Mouse (Mus musculus) small intestine, adult 2 months (tissue): ENCODE measurements around the gene Ano1. TPM values are rescaled to one million over a fixed set of nuclear protein-coding genes. Genes with fewer than 3 reads are reported as not detected.

Experiments
- H3K27ac ChIP-seq: fragments of 200-500 bp; 2 replicates; pipeline ENCODE4 v1.5.1; 2012; ENCODE audit warnings: low read depth, low read length, control low read depth, inconsistent platforms; ENCODE audit not compliant: insufficient read depth
- H3K27me3 ChIP-seq: fragments of 200-500 bp; 2 replicates; pipeline ENCODE4 v1.6.1; 2012; ENCODE audit warnings: mild to moderate bottlenecking, moderate library complexity, low read length, inconsistent platforms; ENCODE audit not compliant: control insufficient read depth, insufficient read depth
- H3K36me3 ChIP-seq: fragments of 200-500 bp; 2 replicates; pipeline ENCODE4 v1.6.1; 2012; ENCODE audit warnings: mild to moderate bottlenecking, low read length, control low read depth, inconsistent platforms; ENCODE audit not compliant: control insufficient read depth, insufficient read depth
- H3K4me1 ChIP-seq: fragments of 200-500 bp; 2 replicates; pipeline ENCODE4 v1.6.1; 2012; ENCODE audit warnings: low read length, inconsistent platforms, mixed read lengths; ENCODE audit not compliant: control insufficient read depth, insufficient read depth, insufficient read length
- H3K4me3 ChIP-seq: fragments of 200-500 bp; 2 replicates; pipeline ENCODE4 v1.5.1; 2012; ENCODE audit warnings: low read depth, mild to moderate bottlenecking, control low read depth, inconsistent platforms, low read length, moderate library complexity
- CTCF ChIP-seq: fragments of 200-500 bp; IDR thresholded peaks from 2 replicates; pipeline ENCODE4 v1.5.1; 2012; ENCODE audit warnings: low read depth, mild to moderate bottlenecking, control low read depth, inconsistent platforms, low read length, moderate library complexity, mixed read lengths; ENCODE audit not compliant: insufficient replicate concordance, insufficient read length; ENCODE audit errors: extremely low read depth
- POLR2A ChIP-seq: fragments of 200-500 bp; IDR thresholded peaks from 2 replicates; pipeline ENCODE4 v1.6.1; 2012; ENCODE audit warnings: low read depth, mild to moderate bottlenecking, control low read depth, inconsistent platforms, low read length, moderate library complexity
- WGBS: fragments of 180-500 bp; shearing (Covaris S2); methylation state at CpG from one replicate; pipeline ENCODE4 v1.1.7; 2018; 5-methylcytosine and 5-hydroxymethylcytosine counted together
- polyA plus RNA-seq: library from polyadenylated mRNA; depleted of rRNA; stranded (reverse); fragments of >200 nt; gene quantifications from 2 replicates; pipeline ENCODE4 v1.2.3, GENCODE M21; 2012

Ano1 gene
- polyA plus RNA-seq, 1 experiment, result 8.9 TPM

DNA sequence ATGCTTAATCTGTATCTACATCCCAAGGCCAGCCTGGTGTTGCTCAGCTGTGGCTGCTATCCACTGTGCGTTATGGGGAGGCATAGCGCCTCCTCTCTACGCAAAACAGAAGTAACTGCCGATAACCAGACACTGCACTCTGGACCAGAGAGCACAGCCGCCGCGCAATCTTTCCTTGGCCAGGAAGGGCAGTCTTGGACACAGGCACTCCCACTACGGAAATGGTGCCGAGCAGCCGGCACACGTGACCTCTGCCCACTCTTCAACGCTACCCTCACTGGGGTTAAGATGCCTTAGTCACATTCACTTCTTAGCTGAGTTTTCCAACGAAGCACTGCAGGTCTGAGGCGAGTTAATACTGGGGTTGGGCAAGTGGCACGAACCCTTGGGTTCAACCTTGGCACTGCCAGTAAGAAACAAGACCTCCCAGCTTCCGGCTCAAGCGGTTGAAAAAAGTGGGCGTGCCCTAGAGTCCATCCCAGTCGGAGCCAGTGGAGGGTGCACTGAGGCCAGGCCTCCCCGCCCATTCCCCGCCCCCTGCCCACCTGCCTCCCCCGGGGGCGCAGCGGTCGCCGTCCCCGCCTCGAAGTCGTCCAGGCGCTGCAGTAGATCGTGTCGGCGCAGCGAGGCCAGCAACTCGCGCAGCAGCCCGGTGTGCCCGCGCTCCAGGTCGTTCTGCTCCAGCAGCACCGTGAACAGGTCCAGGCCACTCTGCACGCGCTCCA is 170.1 kb downstream of the Ano1 start:
- Histone ChIP-seq H3K27me3 (no peaks in the 10 kb centered on the region), H3K27ac (peak overlapping the region; percentile 96), H3K36me3 (peaks cover 9% of the 10 kb centered on the region), H3K4me1 (peaks cover 17% of the 10 kb centered on the region), H3K4me3 (peak overlapping the region; percentile 73)
- TF ChIP-seq CTCF (peak; percentile 76; the same call in 1 of the 2 replicates), POLR2A (no peak; the same call in 1 of the 2 replicates)
- WGBS, result under 1% methylated on average over 42 of the region's 43 CpGs

DNA sequence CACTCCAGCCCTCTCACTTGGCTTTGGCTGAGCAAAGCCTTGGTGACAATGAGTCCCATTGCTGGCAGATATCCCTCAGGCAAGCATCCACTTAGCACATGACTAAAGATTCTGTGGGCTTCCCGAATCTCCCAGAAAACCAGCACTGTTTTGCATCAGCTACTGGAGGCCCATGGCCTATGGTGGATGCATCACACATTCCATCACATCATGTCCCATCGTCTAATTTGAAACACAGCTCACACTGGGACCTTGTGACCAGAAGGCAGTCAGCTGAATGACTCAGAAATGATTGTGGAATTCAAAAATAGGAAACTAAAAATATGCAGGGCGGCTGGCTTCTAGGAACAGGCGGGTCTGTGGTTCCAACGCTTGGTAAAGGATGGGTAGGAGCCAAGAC is 173.9 kb downstream of the Ano1 start:
- 85% methylated on average over 5 of the region's 5 CpGs for WGBS

DNA sequence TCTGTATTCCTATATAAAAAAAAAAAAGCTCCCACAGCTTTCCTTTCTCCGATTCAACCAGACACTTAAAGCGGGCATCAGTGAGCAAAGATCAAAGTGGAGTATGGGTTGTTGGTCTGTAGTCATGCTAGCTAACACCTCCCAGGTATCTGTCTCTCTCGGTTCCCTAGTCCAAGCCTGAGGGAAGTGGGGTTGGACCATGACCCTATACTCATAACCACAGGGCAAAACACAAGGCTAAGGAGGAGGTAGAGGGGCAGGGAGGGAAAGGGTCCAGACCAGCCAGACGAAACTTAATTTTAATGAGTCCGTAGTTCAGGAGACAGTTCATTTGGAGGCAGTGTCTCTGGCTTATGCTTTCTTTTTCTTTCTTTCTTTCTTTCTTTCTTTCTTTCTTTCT is 179.5 kb downstream of the Ano1 start:
- no peaks in the 10 kb centered on the region for H3K36me3 ChIP-seq
- no peak for TF ChIP-seq CTCF
- no peak for TF ChIP-seq POLR2A
- WGBS, result 49% methylated on average over 5 of the region's 5 CpGs
- no peaks in the 10 kb centered on the region for H3K4me1 ChIP-seq
- H3K4me3 ChIP-seq, result no peak overlapping the region
- no peaks in the 10 kb centered on the region for H3K27me3 ChIP-seq
- no peak overlapping the region for H3K27ac ChIP-seq

More for the DNA sequence above, 173.9 kb downstream of the Ano1 start:
- peaks cover 9% of the 10 kb centered on the region for H3K36me3 ChIP-seq
- TF ChIP-seq POLR2A (no peak), CTCF (no peak)
- H3K27ac ChIP-seq, result no peak overlapping the region
- no peaks in the 10 kb centered on the region for H3K27me3 ChIP-seq
- peaks cover 17% of the 10 kb centered on the region for H3K4me1 ChIP-seq
- no peak overlapping the region for H3K4me3 ChIP-seq

DNA sequence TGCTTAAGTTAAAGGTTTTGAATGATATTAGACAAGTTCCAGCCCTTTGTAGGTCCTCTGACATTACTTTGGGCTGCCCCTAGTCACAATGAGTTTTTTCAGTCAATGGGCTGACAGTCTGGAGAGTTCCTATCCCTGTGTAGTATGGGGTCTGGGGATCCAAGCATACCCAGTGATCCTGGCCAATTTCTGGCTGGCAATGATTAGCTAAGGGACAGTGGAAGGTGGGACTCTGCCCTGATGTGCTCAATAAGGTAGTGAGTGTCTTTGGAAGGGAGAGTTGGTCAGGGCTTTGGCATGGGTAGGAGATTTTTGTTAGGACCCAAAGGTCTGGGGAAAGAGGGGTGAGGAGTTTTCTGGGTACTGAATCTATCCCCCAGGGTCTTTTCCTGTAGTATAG is 180.2 kb downstream of the Ano1 start:
- no peak overlapping the region for H3K27ac ChIP-seq

GRCm38 (mm10) chr7:144569428-144569827 is 182.3 kb downstream of the Ano1 start:
- TF ChIP-seq POLR2A (no peak), CTCF (no peak)
- H3K27ac ChIP-seq, result no peak overlapping the region
- H3K27me3 ChIP-seq, result no peaks in the 10 kb centered on the region
- H3K36me3 ChIP-seq, result no peaks in the 10 kb centered on the region
- WGBS, result 59% methylated on average over 7 of the region's 7 CpGs
- H3K4me1 ChIP-seq, result peaks cover 5% of the 10 kb centered on the region; the same call in 1 of the 2 replicates
- no peak overlapping the region for H3K4me3 ChIP-seq

More for the DNA sequence above, 180.2 kb downstream of the Ano1 start:
- TF ChIP-seq POLR2A, result no peak
- TF ChIP-seq CTCF, result no peak
- H3K36me3 ChIP-seq, result no peaks in the 10 kb centered on the region
- no peaks in the 10 kb centered on the region for H3K27me3 ChIP-seq
- H3K4me1 ChIP-seq, result peaks cover 5% of the 10 kb centered on the region; the same call in 1 of the 2 replicates
- no peak overlapping the region for H3K4me3 ChIP-seq

DNA sequence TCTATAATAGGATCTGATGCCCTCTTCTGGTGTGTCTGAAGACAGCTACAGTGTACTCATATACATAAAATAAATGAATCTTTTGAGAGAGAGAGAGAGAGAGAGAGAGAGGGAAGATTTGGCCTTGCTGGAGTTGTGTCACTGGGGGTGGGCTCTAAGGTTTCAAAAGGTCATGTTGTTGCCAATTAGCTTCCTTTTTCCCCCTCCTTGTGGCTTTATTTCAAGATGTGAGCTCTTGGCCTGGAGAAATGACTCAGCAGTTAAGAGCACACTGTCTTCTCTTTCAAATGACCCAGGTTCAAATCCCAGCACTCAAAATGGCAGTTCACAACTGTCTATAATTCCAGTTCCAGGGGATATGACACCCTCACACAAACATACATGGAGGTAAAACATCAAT is 183.7 kb downstream of the Ano1 start:
- no peak overlapping the region for H3K27ac ChIP-seq
- peaks cover 5% of the 10 kb centered on the region; the same call in 1 of the 2 replicates for H3K4me1 ChIP-seq
- H3K27me3 ChIP-seq, result no peaks in the 10 kb centered on the region
- H3K36me3 ChIP-seq, result no peaks in the 10 kb centered on the region
- H3K4me3 ChIP-seq, result no peak overlapping the region
- TF ChIP-seq POLR2A (no peak), CTCF (no peak)

DNA sequence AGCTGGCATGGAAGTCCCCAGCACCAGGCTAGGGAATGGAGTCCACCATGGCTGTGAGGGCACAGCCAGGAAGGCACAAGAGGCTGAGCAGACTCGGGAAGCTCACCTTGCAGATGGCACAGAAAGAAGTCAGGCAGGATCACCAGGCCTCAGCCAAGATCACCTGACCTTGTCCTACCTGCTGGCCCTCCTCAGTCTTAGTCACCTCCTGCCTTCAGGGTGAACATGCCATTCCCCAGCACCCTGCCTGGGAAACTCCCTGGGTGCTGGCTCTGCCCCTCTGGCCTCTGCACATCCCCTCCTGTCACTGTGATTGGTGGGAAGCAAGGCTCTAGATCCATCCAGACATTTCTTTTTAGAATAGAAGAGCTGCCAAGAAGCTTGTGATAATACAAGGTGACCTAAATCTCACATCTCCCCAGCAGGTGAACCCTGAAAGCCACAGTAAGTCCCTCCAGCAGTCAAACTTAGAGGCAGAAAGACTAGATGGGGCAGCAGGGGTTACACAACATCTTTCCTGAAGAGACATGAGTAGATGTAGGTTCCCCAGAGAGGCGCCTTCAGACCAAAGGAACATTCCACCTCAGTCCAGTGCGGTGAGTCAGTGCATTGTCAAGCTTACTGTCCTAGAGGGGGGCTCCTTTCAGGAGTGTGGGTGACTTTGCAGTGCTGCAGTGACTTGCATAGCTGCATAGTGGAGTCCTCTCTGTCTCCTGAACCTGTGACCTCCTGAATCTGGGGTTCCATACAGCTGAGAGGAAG is 184.7 kb downstream of the Ano1 start:
- Histone ChIP-seq H3K4me1 (peaks cover 5% of the 10 kb centered on the region; the same call in 1 of the 2 replicates), H3K36me3 (no peaks in the 10 kb centered on the region), H3K27ac (no peak overlapping the region), H3K27me3 (no peaks in the 10 kb centered on the region), H3K4me3 (no peak overlapping the region)
- TF ChIP-seq POLR2A, result no peak
- TF ChIP-seq CTCF, result no peak
- 60% methylated on average over 3 of the region's 3 CpGs for WGBS
